Mouse (Mus musculus): Measurements from ENCODE around the gene Olfr150.
"Not testable (repeated sequence)": the region's sequence is repeated elsewhere in the genome, so short reads cannot be mapped to it uniquely, and the experiment has no call there.

Gene Olfr150

DNA sequence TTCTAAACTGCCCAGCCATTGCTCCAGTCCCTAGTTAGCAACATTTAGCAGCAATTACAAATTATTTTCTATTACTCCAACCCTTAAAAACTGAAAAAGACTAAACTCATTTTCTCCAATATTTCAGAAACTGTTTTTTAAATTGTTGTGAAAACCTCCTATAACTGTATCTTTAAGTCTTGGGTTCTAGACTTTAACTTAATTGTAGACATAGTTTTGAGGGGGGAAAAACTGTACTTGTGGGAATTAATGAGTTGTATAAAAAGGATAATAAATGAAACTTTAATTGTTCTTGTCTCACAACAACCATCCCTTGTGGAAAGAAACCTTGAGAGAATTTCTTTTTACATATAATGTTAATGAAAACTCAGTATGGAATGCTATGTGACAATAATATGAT is at the start of gene Olfr150:
Olfr150 (plus strand) TSS at position 301 of the 400 bp plus-strand sequence.
- H3K4me3 ChIP-seq (replicated peaks; ENCODE audit: low read length): no peak within 1 kb of the TSS
- no peak for TF ChIP-seq POU5F1 (IDR thresholded peaks at IDR 0.05; ENCODE audit: borderline replicate concordance, low read length)
- no peak for TF ChIP-seq NANOG (IDR thresholded peaks at IDR 0.05; ENCODE audit: borderline replicate concordance, low read length)
- TF ChIP-seq CTCF (conservative IDR thresholded peaks at IDR 0.05; ENCODE audit: low read length): no peak
- H3K4me1 ChIP-seq (replicated peaks; ENCODE audit: low read depth, low read length): no peaks in the 10 kb centered on the region
- H3K27me3 ChIP-seq (ENCODE audit: insufficient read depth, low read length): no peaks in the 10 kb centered on the region
- H3K36me3 ChIP-seq (ENCODE audit: insufficient read depth, low read length): no peaks in the 10 kb centered on the region
- no peaks in the 10 kb centered on the region for H3K9me3 ChIP-seq (ENCODE audit: low read length)

DNA sequence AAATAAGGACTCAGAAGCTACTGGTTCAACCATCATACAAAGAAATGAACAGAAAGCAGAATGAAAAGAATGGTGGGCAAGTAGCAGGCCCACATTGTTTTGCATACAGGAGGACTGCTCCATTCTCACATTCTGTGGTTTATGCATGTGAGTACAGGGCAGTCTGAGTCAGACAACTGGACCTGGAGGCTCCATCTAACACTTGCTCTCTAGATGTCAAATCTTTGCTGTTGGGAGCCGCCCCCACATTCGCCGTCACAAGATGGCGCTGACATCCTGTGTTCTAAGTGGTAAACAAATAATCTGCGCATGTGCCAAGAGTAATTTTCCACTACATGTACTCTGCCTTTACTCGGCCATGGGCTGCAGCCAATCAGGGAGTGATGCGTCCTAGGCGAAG is 29.7 kb upstream of the Olfr150 start:
- H3K4me3 ChIP-seq (replicated peaks; ENCODE audit: low read length); H3K27me3 ChIP-seq (ENCODE audit: insufficient read depth, low read length); H3K36me3 ChIP-seq (ENCODE audit: insufficient read depth, low read length); H3K4me1 ChIP-seq (replicated peaks; ENCODE audit: low read depth, low read length): not testable (repeated sequence)
- H3K9me3 ChIP-seq (ENCODE audit: low read length): peaks cover 51% of the 10 kb centered on the region

DNA sequence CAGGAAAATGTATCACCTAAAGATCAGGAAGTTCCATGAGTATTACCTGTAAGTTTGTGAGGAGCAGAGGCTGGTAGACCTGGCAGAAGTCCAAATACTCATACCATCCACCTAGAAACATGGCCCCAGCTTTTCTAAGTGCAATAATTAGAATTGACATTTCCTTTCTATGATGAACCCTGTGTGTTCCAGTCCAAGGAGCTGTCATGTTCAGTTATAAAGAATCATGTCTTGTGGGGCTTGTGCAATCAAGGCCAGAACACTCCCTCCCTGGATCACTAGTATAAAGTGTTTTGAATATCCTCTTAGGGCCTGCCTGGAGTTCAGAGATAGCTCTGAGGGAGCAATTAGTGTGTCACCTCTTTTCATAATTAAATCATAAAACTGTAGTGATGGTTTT is 23.8 kb upstream of the Olfr150 start, which contains the start of gene Olfr149:
Olfr149 (minus strand) TSS at position 101 of the 400 bp plus-strand sequence.
- TF ChIP-seq NANOG (IDR thresholded peaks at IDR 0.05; ENCODE audit: borderline replicate concordance, low read length) (no peak), POU5F1 (IDR thresholded peaks at IDR 0.05; ENCODE audit: borderline replicate concordance, low read length) (no peak), CTCF (conservative IDR thresholded peaks at IDR 0.05; ENCODE audit: low read length) (no peak)
- Histone ChIP-seq H3K4me3 (replicated peaks; ENCODE audit: low read length) (no peak within 1 kb of the TSS), H3K9me3 (ENCODE audit: low read length) (peaks cover 20% of the 10 kb centered on the region), H3K4me1 (replicated peaks; ENCODE audit: low read depth, low read length) (no peaks in the 10 kb centered on the region), H3K36me3 (ENCODE audit: insufficient read depth, low read length) (peaks cover 2% of the 10 kb centered on the region; the same call in 1 of the 2 replicates), H3K27me3 (ENCODE audit: insufficient read depth, low read length) (no peaks in the 10 kb centered on the region)

DNA sequence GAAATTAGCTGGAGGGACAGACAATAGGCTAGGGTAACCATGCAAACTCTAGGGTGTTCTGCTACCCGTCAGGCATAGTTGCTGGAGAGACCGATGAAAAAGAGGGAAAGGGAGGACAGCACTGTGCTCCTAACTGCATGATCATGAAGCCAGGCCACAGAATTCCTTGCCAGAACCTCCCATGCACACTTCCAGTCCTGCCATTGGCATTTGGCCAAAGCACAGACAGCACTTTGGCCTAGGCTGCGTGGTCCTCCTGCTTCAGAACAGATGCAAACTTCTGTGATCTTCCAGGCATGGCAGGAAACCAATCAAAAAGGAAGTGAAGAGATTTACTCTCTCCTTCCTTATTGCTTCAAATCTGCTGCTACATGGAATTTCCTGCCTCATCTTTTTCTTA is 21.8 kb upstream of the Olfr150 start:
- H3K4me1 ChIP-seq (replicated peaks; ENCODE audit: low read depth, low read length): no peaks in the 10 kb centered on the region
- no peaks in the 10 kb centered on the region for H3K27me3 ChIP-seq (ENCODE audit: insufficient read depth, low read length)
- no peak overlapping the region for H3K4me3 ChIP-seq (replicated peaks; ENCODE audit: low read length)
- peaks cover 2% of the 10 kb centered on the region; the same call in 1 of the 2 replicates for H3K9me3 ChIP-seq (ENCODE audit: low read length)
- TF ChIP-seq NANOG (IDR thresholded peaks at IDR 0.05; ENCODE audit: borderline replicate concordance, low read length) (no peak), CTCF (conservative IDR thresholded peaks at IDR 0.05; ENCODE audit: low read length) (no peak), POU5F1 (IDR thresholded peaks at IDR 0.05; ENCODE audit: borderline replicate concordance, low read length) (no peak)
- H3K36me3 ChIP-seq (ENCODE audit: insufficient read depth, low read length): no peaks in the 10 kb centered on the region

DNA sequence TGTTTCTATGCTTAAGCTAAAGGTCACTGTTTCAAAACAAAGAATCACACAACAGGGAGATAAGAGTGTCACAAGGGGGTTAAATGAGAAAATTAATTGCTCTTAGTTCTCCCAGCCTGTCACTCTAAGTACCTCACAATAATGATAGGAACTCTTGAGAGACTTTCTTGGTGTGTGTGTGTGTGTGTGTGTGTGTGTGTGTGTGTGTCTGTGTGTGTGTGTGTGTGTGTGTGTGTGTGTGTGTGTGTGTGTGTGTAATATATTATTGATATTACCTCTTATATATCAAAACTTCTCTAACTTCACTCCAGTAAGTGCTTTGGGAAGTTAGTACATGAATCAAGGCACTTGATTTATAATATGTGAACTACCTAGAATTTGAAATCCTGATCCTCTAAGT is 19.7 kb upstream of the Olfr150 start, which contains the start of gene Olfr965:
Olfr965 (plus strand) TSS at position 301 of the 400 bp plus-strand sequence.
- H3K4me3 ChIP-seq (replicated peaks; ENCODE audit: low read length): no peak within 1 kb of the TSS
- no peaks in the 10 kb centered on the region for H3K9me3 ChIP-seq (ENCODE audit: low read length)
- H3K36me3 ChIP-seq (ENCODE audit: insufficient read depth, low read length): no peaks in the 10 kb centered on the region
- no peak for TF ChIP-seq CTCF (conservative IDR thresholded peaks at IDR 0.05; ENCODE audit: low read length)
- no peak for TF ChIP-seq POU5F1 (IDR thresholded peaks at IDR 0.05; ENCODE audit: borderline replicate concordance, low read length)
- no peak for TF ChIP-seq NANOG (IDR thresholded peaks at IDR 0.05; ENCODE audit: borderline replicate concordance, low read length)
- H3K4me1 ChIP-seq (replicated peaks; ENCODE audit: low read depth, low read length): no peaks in the 10 kb centered on the region
- no peaks in the 10 kb centered on the region for H3K27me3 ChIP-seq (ENCODE audit: insufficient read depth, low read length)

DNA sequence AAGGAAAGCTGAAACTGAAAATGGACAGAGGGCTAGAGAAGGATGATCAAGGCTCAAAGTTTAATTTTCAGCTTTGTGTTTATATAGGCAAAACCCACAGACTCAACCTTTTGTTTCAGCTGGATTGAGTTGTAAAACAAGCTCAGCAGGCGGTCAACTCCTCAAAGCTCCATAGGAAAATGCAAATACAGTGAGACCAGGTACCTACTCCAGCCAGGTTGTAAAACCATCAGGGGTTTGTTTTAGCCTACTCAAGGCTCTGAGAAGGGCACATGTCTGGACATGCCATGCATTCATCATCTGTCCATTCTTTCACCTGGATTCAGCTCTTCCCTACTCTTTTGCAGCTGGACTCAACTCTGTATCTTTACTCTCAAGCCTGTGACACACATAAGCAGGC is 10.0 kb downstream of the Olfr150 start:
- no peaks in the 10 kb centered on the region for H3K27me3 ChIP-seq (ENCODE audit: insufficient read depth, low read length)
- TF ChIP-seq NANOG (IDR thresholded peaks at IDR 0.05; ENCODE audit: borderline replicate concordance, low read length) (0 out of 2 replicates have a peak, but pooled peaks have one; percentile 4), CTCF (conservative IDR thresholded peaks at IDR 0.05; ENCODE audit: low read length) (no peak), POU5F1 (IDR thresholded peaks at IDR 0.05; ENCODE audit: borderline replicate concordance, low read length) (no peak)
- no peaks in the 10 kb centered on the region for H3K36me3 ChIP-seq (ENCODE audit: insufficient read depth, low read length)
- H3K4me3 ChIP-seq (replicated peaks; ENCODE audit: low read length): no peak overlapping the region
- peaks cover 6% of the 10 kb centered on the region; the same call in 1 of the 2 replicates for H3K4me1 ChIP-seq (replicated peaks; ENCODE audit: low read depth, low read length)
- peaks cover 19% of the 10 kb centered on the region; the same call in 1 of the 2 replicates for H3K9me3 ChIP-seq (ENCODE audit: low read length)

DNA sequence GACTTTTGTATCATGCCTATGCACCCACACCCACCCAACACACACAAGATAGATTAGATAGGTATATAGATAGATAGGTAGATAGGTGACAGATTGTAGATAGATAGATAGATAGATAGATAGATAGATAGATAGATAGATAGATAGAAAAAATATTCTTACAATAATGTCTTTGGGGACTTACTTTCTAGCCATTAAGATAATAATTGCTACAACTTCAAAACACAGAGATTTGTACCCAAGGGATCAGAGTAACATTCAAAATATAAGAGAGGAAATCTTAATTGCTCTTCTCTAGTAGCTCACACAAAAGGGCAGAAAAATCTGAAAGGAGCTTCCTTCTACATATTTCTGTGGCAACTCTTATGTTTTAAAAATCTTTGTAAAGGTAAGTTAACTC is 15.2 kb downstream of the Olfr150 start, which contains the start of gene Olfr967:
Olfr967 (plus strand) TSS at position 301 of the 400 bp plus-strand sequence.
- TF ChIP-seq CTCF (conservative IDR thresholded peaks at IDR 0.05; ENCODE audit: low read length) (no peak), NANOG (IDR thresholded peaks at IDR 0.05; ENCODE audit: borderline replicate concordance, low read length) (no peak), POU5F1 (IDR thresholded peaks at IDR 0.05; ENCODE audit: borderline replicate concordance, low read length) (no peak)
- H3K9me3 ChIP-seq (ENCODE audit: low read length): peaks cover 8% of the 10 kb centered on the region; the same call in 1 of the 2 replicates
- H3K4me3 ChIP-seq (replicated peaks; ENCODE audit: low read length): no peak within 1 kb of the TSS

DNA sequence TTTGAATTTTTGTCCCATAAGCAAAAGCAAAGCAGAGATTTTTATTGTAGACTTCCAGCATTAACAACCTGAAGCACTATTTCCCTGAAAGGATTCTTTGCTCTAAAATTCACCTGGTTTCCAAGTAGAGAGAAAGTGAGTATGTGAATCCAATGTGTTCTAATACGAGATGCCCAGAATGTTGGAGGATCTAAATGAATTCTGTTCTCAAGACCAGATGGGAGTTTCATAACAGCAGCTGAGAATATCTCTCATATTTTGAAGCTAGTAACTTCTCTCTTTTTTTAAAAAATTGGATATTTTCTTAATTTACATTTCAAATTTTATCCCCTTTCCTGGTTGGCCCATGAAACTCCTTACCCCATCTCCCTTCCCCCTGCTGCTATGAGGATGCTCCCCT is 15.7 kb downstream of the Olfr150 start:
- H3K9me3 ChIP-seq (ENCODE audit: low read length): peaks cover 8% of the 10 kb centered on the region; the same call in 1 of the 2 replicates
- H3K4me1 ChIP-seq (replicated peaks; ENCODE audit: low read depth, low read length): no peaks in the 10 kb centered on the region
- H3K4me3 ChIP-seq (replicated peaks; ENCODE audit: low read length): no peak overlapping the region
- H3K36me3 ChIP-seq (ENCODE audit: insufficient read depth, low read length): no peaks in the 10 kb centered on the region
- TF ChIP-seq CTCF (conservative IDR thresholded peaks at IDR 0.05; ENCODE audit: low read length) (no peak), POU5F1 (IDR thresholded peaks at IDR 0.05; ENCODE audit: borderline replicate concordance, low read length) (no peak), NANOG (IDR thresholded peaks at IDR 0.05; ENCODE audit: borderline replicate concordance, low read length) (no peak)
- H3K27me3 ChIP-seq (ENCODE audit: insufficient read depth, low read length): no peaks in the 10 kb centered on the region

More for the DNA sequence above, 15.2 kb downstream of the Olfr150 start, which contains the start of gene Olfr967:
- Histone ChIP-seq H3K36me3 (ENCODE audit: insufficient read depth, low read length) (no peaks in the 10 kb centered on the region), H3K4me1 (replicated peaks; ENCODE audit: low read depth, low read length) (no peaks in the 10 kb centered on the region), H3K27me3 (ENCODE audit: insufficient read depth, low read length) (no peaks in the 10 kb centered on the region)

DNA sequence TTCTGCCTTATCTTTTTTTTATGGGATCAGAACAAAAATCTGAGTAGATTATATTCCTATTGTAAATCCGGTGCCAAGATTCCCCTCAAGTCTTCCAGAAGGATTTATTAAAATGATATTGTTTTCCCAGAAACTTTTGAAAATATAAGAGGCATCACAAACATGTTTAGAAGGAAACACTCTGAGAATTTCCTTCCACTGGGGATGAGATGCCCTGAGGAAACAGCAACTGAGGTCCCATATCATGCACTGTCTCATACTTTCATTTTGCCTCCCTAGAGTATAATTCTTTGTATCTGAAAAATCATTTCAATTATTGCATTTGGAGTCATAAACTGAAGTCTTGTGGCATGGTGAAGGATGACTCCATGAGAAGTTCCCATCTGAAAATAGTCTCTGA is 52.4 kb downstream of the Olfr150 start, which contains the start of gene Olfr968:
Olfr968 (minus strand) TSS at position 101 of the 400 bp plus-strand sequence.
- no peaks in the 10 kb centered on the region for H3K4me1 ChIP-seq (replicated peaks; ENCODE audit: low read depth, low read length)
- TF ChIP-seq POU5F1 (IDR thresholded peaks at IDR 0.05; ENCODE audit: borderline replicate concordance, low read length) (no peak), CTCF (conservative IDR thresholded peaks at IDR 0.05; ENCODE audit: low read length) (no peak), NANOG (IDR thresholded peaks at IDR 0.05; ENCODE audit: borderline replicate concordance, low read length) (no peak)
- H3K36me3 ChIP-seq (ENCODE audit: insufficient read depth, low read length): no peaks in the 10 kb centered on the region
- H3K4me3 ChIP-seq (replicated peaks; ENCODE audit: low read length): no peak within 1 kb of the TSS
- H3K9me3 ChIP-seq (ENCODE audit: low read length): no peaks in the 10 kb centered on the region
- H3K27me3 ChIP-seq (ENCODE audit: insufficient read depth, low read length): no peaks in the 10 kb centered on the region
